Mouse (Mus musculus): Measurements from ENCODE around the gene Pim2.

DNA sequence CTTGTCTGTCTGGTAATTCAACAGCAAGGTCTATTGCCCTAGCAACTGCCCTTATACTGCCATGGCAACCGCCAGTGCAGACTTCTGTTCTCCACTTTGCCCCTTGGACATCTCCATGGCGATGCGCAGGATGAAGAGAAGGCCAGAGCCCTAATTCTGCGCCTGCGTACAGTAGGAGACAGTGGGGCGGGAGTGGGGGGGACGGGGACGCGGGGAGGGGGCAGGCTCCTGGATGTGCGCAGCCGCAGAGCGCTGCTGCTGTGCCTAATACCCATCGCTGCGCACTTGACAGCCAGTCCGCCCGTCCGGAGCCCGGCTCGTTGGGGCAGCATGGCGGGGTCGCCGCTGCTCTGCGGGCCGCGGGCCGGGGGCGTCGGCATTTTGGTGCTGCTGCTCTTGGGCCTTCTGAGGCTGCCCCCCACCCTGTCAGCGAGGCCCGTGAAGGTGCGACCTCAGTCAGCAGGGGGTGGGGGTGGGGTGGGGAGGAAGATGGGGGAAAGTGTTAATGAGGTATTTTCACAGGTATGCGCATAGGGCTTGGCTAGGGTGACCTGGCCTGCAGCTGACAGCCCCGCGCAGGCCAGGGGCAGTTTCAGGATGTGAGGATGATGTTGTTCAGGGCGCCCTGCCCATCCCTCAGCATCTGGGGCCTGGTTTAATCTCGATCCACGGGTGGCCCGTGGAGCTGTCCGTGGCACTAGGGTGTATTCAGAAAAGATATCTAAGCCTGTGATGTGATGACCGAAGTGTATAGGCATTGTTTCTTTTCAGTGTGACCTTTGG lies 41.7 kb downstream of the Pim2 start, which contains the start of gene Pcsk1n:
- TF ChIP-seq CTCF (IDR thresholded peaks at IDR 0.05; ENCODE audit: low read depth) (no peak), EP300 (IDR thresholded peaks at IDR 0.05; ENCODE audit: low read depth) (no peak)
